Mouse (Mus musculus): ENCODE data around the gene Tsnaxip1.

DNA sequence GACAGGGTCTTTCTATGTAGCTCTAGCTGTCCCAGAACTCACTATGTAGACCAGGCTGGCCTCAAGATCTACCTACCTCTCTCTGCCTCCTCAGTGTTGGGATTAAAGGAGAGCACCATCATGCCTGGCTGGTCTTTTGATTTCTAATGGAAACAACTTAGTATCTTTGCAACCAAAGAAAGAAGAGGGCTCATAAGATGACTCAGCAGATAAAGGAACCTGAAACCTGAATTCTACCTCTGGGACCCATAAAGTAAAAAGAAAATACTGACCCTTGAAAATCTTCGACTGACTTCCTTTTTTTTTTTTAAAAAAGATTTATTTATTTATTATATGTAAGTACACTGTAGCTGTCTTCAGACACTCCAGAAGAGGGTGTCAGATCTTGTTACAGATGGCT lies 21.6 kb upstream of the Tsnaxip1 start:
- TF ChIP-seq CTCF (IDR thresholded peaks at IDR 0.05) (no peak), EP300 (IDR thresholded peaks at IDR 0.05) (no peak)
